ENCODE assay signal across 28 mouse cellular contexts in the genomic region with DNA sequence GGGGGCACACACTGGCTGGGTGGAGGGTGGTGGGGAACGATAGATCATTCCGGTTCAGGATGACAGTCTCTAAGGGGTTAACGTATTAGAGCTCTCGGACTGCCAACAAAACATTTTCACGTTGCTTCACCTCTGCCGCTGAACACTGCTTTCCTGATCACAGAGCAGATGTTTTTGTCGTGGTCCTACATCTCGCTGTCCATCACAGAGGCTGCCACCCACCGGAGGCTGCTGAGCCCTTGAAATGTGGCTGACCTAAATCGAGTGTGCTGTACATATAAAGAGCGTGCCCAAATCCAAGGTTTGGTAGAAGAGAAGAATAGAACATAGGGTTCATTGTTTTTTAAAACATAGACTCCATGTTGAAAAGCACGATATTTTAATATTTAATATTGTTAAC.
DNase-seq lines count a peak whose midpoint lies in the region; ATAC-seq and TF ChIP-seq lines count a peak whose summit lies in the region.
"Had no signal": no experiment of that assay in that cellular context is flagged by ENCODE, and none has a peak within 500 bp of the region (broad histone marks: within the 10 kb centered on the region; RNA-seq: fewer than 3 reads in every experiment).

No protein-coding gene starts in this region.

- H3K27me3 ChIP-seq in forebrain, embryonic 13.5 days = no peaks in the 10 kb centered on the region
- no peaks in the 10 kb centered on the region for H3K27me3 ChIP-seq in forebrain, embryonic 15.5 days
- H3K27me3 ChIP-seq in midbrain, embryonic 14.5 days (ENCODE audit: control insufficient read depth, insufficient read depth, low read length) = no peaks in the 10 kb centered on the region
- H3K27me3 ChIP-seq in midbrain, embryonic 10.5 days (ENCODE audit: low read depth, poor library complexity, severe bottlenecking) = no peaks in the 10 kb centered on the region
- H3K27me3 ChIP-seq in stomach, embryonic 16.5 days (ENCODE audit: control insufficient read depth, insufficient read depth, low read length) = no peaks in the 10 kb centered on the region
- H3K27me3 ChIP-seq in stomach, postnatal 0 days (ENCODE audit: control insufficient read depth, insufficient read depth, low read length) = no peaks in the 10 kb centered on the region
- no peaks in the 10 kb centered on the region for H3K27me3 ChIP-seq in midbrain, postnatal 0 days (ENCODE audit: insufficient read depth, low read length)
- H3K27me3 ChIP-seq: embryonic facial prominence, embryonic 12.5 days; heart, embryonic 13.5 days; intestine, embryonic 15.5 days; liver, embryonic 12.5 days; stomach, embryonic 15.5 days had no signal

- 56% methylated on average over 12 of the region's 12 CpGs for WGBS in forebrain, embryonic 13.5 days
- 49% methylated on average over 12 of the region's 12 CpGs for WGBS in forebrain, embryonic 15.5 days
- WGBS in midbrain, embryonic 14.5 days = 56% methylated on average over 12 of the region's 12 CpGs
- WGBS in midbrain, embryonic 10.5 days = 83% methylated on average over 12 of the region's 12 CpGs
- 62% methylated on average over 12 of the region's 12 CpGs for WGBS in stomach, embryonic 16.5 days
- WGBS in stomach, postnatal 0 days = 59% methylated on average over 12 of the region's 12 CpGs
- 53% methylated on average over 12 of the region's 12 CpGs for WGBS in midbrain, postnatal 0 days

- DNase-seq in midbrain, embryonic 14.5 days = no peak
- no peak for DNase-seq in midbrain, embryonic 10.5 days (ENCODE audit: low spot score)
- DNase-seq in stomach, postnatal 0 days (ENCODE audit: low spot score) = no peak
- no peak for DNase-seq in midbrain, postnatal 0 days (ENCODE audit: low spot score)
- DNase-seq in adipocyte (ENCODE audit: low spot score) = no peak
- DNase-seq: adrenal gland, postnatal 14 days; cerebellum, adult 11-12 months; cerebellum, adult 9-11 months; embryo, embryonic 11 days; heart, adult 2 months; heart, postnatal 10 days; kidney, adult 2 months; kidney, postnatal 36 days; left cerebral cortex, postnatal 4 days; liver, postnatal 0 days; right cerebral cortex, postnatal 14 days; thymus, adult 18-20 months; thymus, postnatal 25 days had no signal

- TF ChIP-seq CTCF in stomach, postnatal 0 days (IDR thresholded peaks at IDR 0.05; ENCODE audit: low read depth) = no peak
- TF ChIP-seq CTCF in midbrain, postnatal 0 days (IDR thresholded peaks at IDR 0.05) = no peak

- no peak overlapping the region for H3K4me3 ChIP-seq in forebrain, embryonic 13.5 days
- no peak overlapping the region for H3K4me3 ChIP-seq in forebrain, embryonic 15.5 days
- no peak overlapping the region for H3K4me3 ChIP-seq in midbrain, embryonic 14.5 days (replicated peaks; ENCODE audit: low read depth, low read length)
- H3K4me3 ChIP-seq in midbrain, embryonic 10.5 days = no peak overlapping the region
- no peak overlapping the region for H3K4me3 ChIP-seq in stomach, embryonic 16.5 days (replicated peaks; ENCODE audit: low read length)
- no peak overlapping the region for H3K4me3 ChIP-seq in stomach, postnatal 0 days (ENCODE audit: low read depth, low read length)
- no peak overlapping the region for H3K4me3 ChIP-seq in midbrain, postnatal 0 days (ENCODE audit: low read depth, low read length)
- H3K4me3 ChIP-seq: embryonic facial prominence, embryonic 12.5 days; heart, adult 2 months; heart, embryonic 13.5 days; intestine, embryonic 15.5 days; layer of hippocampus, adult 2 months; liver, embryonic 12.5 days; stomach, embryonic 15.5 days had no signal

- ATAC-seq in forebrain, embryonic 13.5 days = no peak
- ATAC-seq in forebrain, embryonic 15.5 days (replicated peaks) = no peak
- ATAC-seq in midbrain, embryonic 14.5 days (ENCODE audit: low FRiP score, low TSS enrichment) = no peak
- no peak for ATAC-seq in stomach, embryonic 16.5 days (ENCODE audit: insufficient read depth, low FRiP score)
- ATAC-seq in stomach, postnatal 0 days (ENCODE audit: low FRiP score, low TSS enrichment) = no peak
- ATAC-seq in midbrain, postnatal 0 days (ENCODE audit: low FRiP score) = no peak; the same call in 1 of the 2 replicates
- ATAC-seq: intestine, embryonic 15.5 days; liver, embryonic 12.5 days; liver, postnatal 0 days had no signal

- H3K9me3 ChIP-seq in forebrain, embryonic 13.5 days (replicated peaks) = no peaks in the 10 kb centered on the region
- H3K9me3 ChIP-seq in forebrain, embryonic 15.5 days = no peaks in the 10 kb centered on the region
- no peaks in the 10 kb centered on the region for H3K9me3 ChIP-seq in midbrain, embryonic 14.5 days (ENCODE audit: control insufficient read depth, low read length)
- H3K9me3 ChIP-seq in midbrain, embryonic 10.5 days (replicated peaks) = no peaks in the 10 kb centered on the region
- no peaks in the 10 kb centered on the region for H3K9me3 ChIP-seq in stomach, embryonic 16.5 days (replicated peaks; ENCODE audit: control insufficient read depth, low read length)
- H3K9me3 ChIP-seq in stomach, postnatal 0 days (ENCODE audit: control insufficient read depth, low read length) = no peaks in the 10 kb centered on the region
- no peaks in the 10 kb centered on the region for H3K9me3 ChIP-seq in midbrain, postnatal 0 days (ENCODE audit: low read length)
- H3K9me3 ChIP-seq: embryonic facial prominence, embryonic 12.5 days; G1E; heart, embryonic 13.5 days; intestine, embryonic 15.5 days; liver, embryonic 12.5 days; stomach, embryonic 15.5 days had no signal

- H3K4me1 ChIP-seq in forebrain, embryonic 13.5 days = peaks cover 23% of the 10 kb centered on the region
- H3K4me1 ChIP-seq in forebrain, embryonic 15.5 days = peaks cover 9% of the 10 kb centered on the region
- H3K4me1 ChIP-seq in midbrain, embryonic 14.5 days (ENCODE audit: control insufficient read depth, insufficient read depth, low read length) = 0 out of 2 replicates have a peak, but pooled peaks cover 3% of the 10 kb centered on the region
- H3K4me1 ChIP-seq in midbrain, embryonic 10.5 days = peaks cover 10% of the 10 kb centered on the region; the same call in 1 of the 2 replicates
- peaks cover 7% of the 10 kb centered on the region; the same call in 1 of the 2 replicates for H3K4me1 ChIP-seq in stomach, embryonic 16.5 days (ENCODE audit: control insufficient read depth, insufficient read depth, low read length)
- H3K4me1 ChIP-seq in stomach, postnatal 0 days (replicated peaks; ENCODE audit: control insufficient read depth, insufficient read depth) = no peaks in the 10 kb centered on the region
- no peaks in the 10 kb centered on the region for H3K4me1 ChIP-seq in midbrain, postnatal 0 days (ENCODE audit: insufficient read depth, low read length)
- H3K4me1 ChIP-seq: embryonic facial prominence, embryonic 12.5 days had no signal

- no peaks in the 10 kb centered on the region for H3K36me3 ChIP-seq in forebrain, embryonic 13.5 days (ENCODE audit: poor library complexity, severe bottlenecking)
- no peaks in the 10 kb centered on the region for H3K36me3 ChIP-seq in forebrain, embryonic 15.5 days
- no peaks in the 10 kb centered on the region for H3K36me3 ChIP-seq in midbrain, embryonic 14.5 days (ENCODE audit: control insufficient read depth, insufficient read depth, low read length)
- H3K36me3 ChIP-seq in midbrain, embryonic 10.5 days = peaks cover under 1% of the 10 kb centered on the region; the same call in 1 of the 2 replicates
- H3K36me3 ChIP-seq in stomach, embryonic 16.5 days (ENCODE audit: control insufficient read depth, insufficient read depth, low read length) = no peaks in the 10 kb centered on the region
- H3K36me3 ChIP-seq in stomach, postnatal 0 days (ENCODE audit: control insufficient read depth, insufficient read depth, low read length) = no peaks in the 10 kb centered on the region
- H3K36me3 ChIP-seq in midbrain, postnatal 0 days (ENCODE audit: insufficient read depth, low read length) = no peaks in the 10 kb centered on the region
- H3K36me3 ChIP-seq: embryonic facial prominence, embryonic 12.5 days; G1E; heart, embryonic 13.5 days; intestine, embryonic 15.5 days; liver, embryonic 12.5 days; stomach, embryonic 15.5 days had no signal

- no peak overlapping the region for H3K9ac ChIP-seq in forebrain, embryonic 13.5 days
- no peak overlapping the region for H3K9ac ChIP-seq in forebrain, embryonic 15.5 days (replicated peaks)
- H3K9ac ChIP-seq in midbrain, embryonic 14.5 days (replicated peaks; ENCODE audit: low read length) = 0 out of 2 replicates have a peak overlapping the region, but pooled peaks have one; percentile 6
- no peak overlapping the region for H3K9ac ChIP-seq in stomach, embryonic 16.5 days (ENCODE audit: low read length)
- no peak overlapping the region for H3K9ac ChIP-seq in stomach, postnatal 0 days (ENCODE audit: low read length)
- H3K9ac ChIP-seq in midbrain, postnatal 0 days (replicated peaks; ENCODE audit: low read length, poor library complexity, severe bottlenecking) = no peak overlapping the region
- H3K9ac ChIP-seq: embryonic facial prominence, embryonic 12.5 days; heart, embryonic 13.5 days; intestine, embryonic 15.5 days; liver, embryonic 12.5 days; liver, postnatal 0 days; stomach, embryonic 15.5 days had no signal

- 0 out of 2 replicates have a peak overlapping the region, but pooled peaks have one; percentile 0 for H3K27ac ChIP-seq in forebrain, embryonic 13.5 days
- no peak overlapping the region for H3K27ac ChIP-seq in forebrain, embryonic 15.5 days (replicated peaks)
- H3K27ac ChIP-seq in midbrain, embryonic 14.5 days (replicated peaks; ENCODE audit: low read depth, low read length) = no peak overlapping the region
- H3K27ac ChIP-seq in midbrain, embryonic 10.5 days (replicated peaks) = no peak overlapping the region
- H3K27ac ChIP-seq in stomach, embryonic 16.5 days (ENCODE audit: low read length) = peak overlapping the region; percentile 46; the same call in 1 of the 2 replicates
- H3K27ac ChIP-seq in stomach, postnatal 0 days (replicated peaks) = no peak overlapping the region
- H3K27ac ChIP-seq in midbrain, postnatal 0 days (ENCODE audit: low read depth, low read length) = 0 out of 2 replicates have a peak overlapping the region, but pooled peaks have one; percentile 32
- H3K27ac ChIP-seq: heart, adult 2 months; heart, embryonic 13.5 days; intestine, embryonic 15.5 days; layer of hippocampus, adult 2 months; liver, embryonic 12.5 days had no signal

- no peak for TF ChIP-seq EP300 in stomach, postnatal 0 days (optimal IDR thresholded peaks at IDR 0.05)

- no peak overlapping the region for H3K4me2 ChIP-seq in forebrain, embryonic 13.5 days
- no peak overlapping the region for H3K4me2 ChIP-seq in forebrain, embryonic 15.5 days (replicated peaks)
- H3K4me2 ChIP-seq in midbrain, embryonic 14.5 days (ENCODE audit: low read length) = no peak overlapping the region
- no peak overlapping the region for H3K4me2 ChIP-seq in stomach, embryonic 16.5 days (ENCODE audit: low read depth, low read length)
- H3K4me2 ChIP-seq in stomach, postnatal 0 days (replicated peaks; ENCODE audit: low read depth) = no peak overlapping the region
- no peak overlapping the region for H3K4me2 ChIP-seq in midbrain, postnatal 0 days (ENCODE audit: low read depth, low read length, poor library complexity, severe bottlenecking)
- H3K4me2 ChIP-seq: embryonic facial prominence, embryonic 12.5 days; heart, embryonic 13.5 days; intestine, embryonic 15.5 days; liver, embryonic 12.5 days; stomach, embryonic 15.5 days had no signal

Comparison
In these comparisons a context has a peak if more than half of its experiments do, and no peak if none do; other contexts are left out.
1. H3K27ac ChIP-seq: peak in forebrain, embryonic 13.5 days (single experiment), stomach, embryonic 16.5 days (single experiment) and midbrain, postnatal 0 days (single experiment); none in forebrain, embryonic 15.5 days (single experiment), midbrain, embryonic 14.5 days (single experiment), midbrain, embryonic 10.5 days (single experiment) and stomach, postnatal 0 days (single experiment).